Mouse (Mus musculus) forebrain, postnatal 0 days (tissue): ENCODE results near the gene Pdgfa. TPM values are rescaled to one million over a fixed set of nuclear protein-coding genes. Genes with fewer than 3 reads are reported as not detected.
A peak's percentile ranks its signal among the peaks of the same experiment; 100 is the strongest.

ENCODE experiments used
- ATAC-seq: fragments of 200-750 bp; cut with Nextera tagmentation; 2 replicates; pipeline ENCODE4 v1.8.0; 2017; ENCODE audit warnings: mild to moderate bottlenecking, moderate library complexity
- DNase-seq: peaks from one replicate; pipeline ENCODE4 v3.0.0-alpha.2; 2015
- H3K27ac ChIP-seq: fragments of 300-500 bp; sonication (generic); 2 replicates; pipeline ENCODE4 v1.5.1; 2014; ENCODE audit warnings: low read depth, mild to moderate bottlenecking, antibody characterized with exemption, low read length, moderate library complexity, mixed read lengths
- H3K27me3 ChIP-seq: fragments of 300-500 bp; sonication (generic); 2 replicates; pipeline ENCODE4 v1.6.1; 2014; ENCODE audit warnings: mild to moderate bottlenecking, low read length, mixed read lengths; ENCODE audit not compliant: insufficient read depth
- H3K36me3 ChIP-seq: fragments of 300-500 bp; sonication (generic); 2 replicates; pipeline ENCODE4 v1.6.1; 2014; ENCODE audit warnings: mild to moderate bottlenecking, moderate library complexity; ENCODE audit not compliant: insufficient read depth
- H3K4me1 ChIP-seq: fragments of 300-500 bp; sonication (generic); 2 replicates; pipeline ENCODE4 v1.6.1; 2014; ENCODE audit warnings: antibody characterized with exemption; ENCODE audit not compliant: insufficient read depth
- H3K4me2 ChIP-seq: fragments of 300-500 bp; sonication (generic); 2 replicates; pipeline ENCODE4 v1.6.1; 2014; ENCODE audit warnings: low read depth, mild to moderate bottlenecking, moderate library complexity
- H3K4me3 ChIP-seq: fragments of 300-500 bp; sonication (generic); 2 replicates; pipeline ENCODE4 v1.5.1; 2014; ENCODE audit warnings: low read depth, low read length, mixed read lengths
- H3K9ac ChIP-seq: fragments of 300-500 bp; sonication (generic); 2 replicates; pipeline ENCODE4 v1.6.1; 2014; ENCODE audit warnings: mild to moderate bottlenecking
- H3K9me3 ChIP-seq: fragments of 300-500 bp; sonication (generic); 2 replicates; pipeline ENCODE4 v1.6.1; 2016; ENCODE audit warnings: low read length
- CTCF ChIP-seq: sonication (generic); IDR thresholded peaks from 2 replicates; pipeline ENCODE4 v1.5.1; 2016; ENCODE audit warnings: antibody characterized with exemption, control low read depth, low read depth
- WGBS: fragments of 180-500 bp; shearing (Covaris S2); extraction: QIAGEN DNeasy Blood & Tissue Kit; methylation state at CpG from one replicate; pipeline ENCODE4 v1.1.7; 2014; 5-methylcytosine and 5-hydroxymethylcytosine counted together
- polyA plus RNA-seq: library from polyadenylated mRNA; unstranded; fragments of >200 nt; fragmentation: Nextera tagmentation; extraction: Ambion mirVana; gene quantifications from 2 replicates; pipeline ENCODE4 v1.2.1, GENCODE M21; 2015
- total RNA-seq: library from RNA; depleted of rRNA; stranded (reverse); fragments of >200 nt; gene quantifications from 2 replicates; pipeline ENCODE4 v1.2.3, GENCODE M21; 2014; rRNA removed

The Pdgfa gene
- 57.8 and 63.4 TPM in 2 replicates for total RNA-seq
- 43.3 and 47.8 TPM in 2 replicates for polyA plus RNA-seq

DNA sequence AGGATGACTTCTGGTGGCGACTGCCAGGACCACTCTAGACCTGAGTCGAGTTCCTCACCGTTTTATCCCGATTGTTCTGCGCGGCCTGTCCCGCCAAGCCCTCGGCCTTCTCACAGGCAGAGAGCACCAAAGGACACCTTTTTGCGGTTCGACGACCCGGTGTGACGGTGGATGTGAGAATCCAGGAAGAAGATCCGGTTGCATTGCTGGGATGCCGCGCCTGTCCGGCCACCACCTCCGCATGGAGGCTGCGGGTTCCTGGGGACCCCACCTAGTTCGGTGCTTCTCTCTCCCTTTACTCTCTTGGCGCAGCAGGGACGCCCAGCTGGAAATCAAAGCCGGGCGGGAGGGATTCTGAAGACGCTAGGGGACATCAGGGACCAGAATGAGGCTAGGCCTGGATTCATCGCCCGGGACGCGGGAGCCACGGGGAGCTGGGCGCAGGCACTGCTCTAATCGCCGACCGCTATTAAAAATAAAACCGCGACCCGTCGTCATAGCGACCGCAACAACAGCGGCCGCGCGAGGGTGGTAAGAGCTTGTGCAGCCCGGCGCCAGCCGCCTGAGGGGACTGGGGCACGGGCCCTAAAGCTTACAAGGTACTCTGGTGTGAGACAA, at the start of gene Pdgfa:
Gene Pdgfa (minus strand): TSS at position 200 of the 618 bp plus-strand sequence.
- Histone ChIP-seq H3K9ac (peak within 1 kb of the TSS; percentile 81), H3K27ac (peak within 1 kb of the TSS; percentile 90; the same call in 1 of the 2 replicates), H3K4me2 (peak within 1 kb of the TSS; percentile 83), H3K36me3 (no peaks in the 10 kb centered on the region), H3K27me3 (peaks cover 28% of the 10 kb centered on the region), H3K4me1 (peaks cover 21% of the 10 kb centered on the region), H3K9me3 (peaks cover 4% of the 10 kb centered on the region; the same call in 1 of the 2 replicates), H3K4me3 (peak within 1 kb of the TSS; percentile 74)
- no peak for TF ChIP-seq CTCF
- ATAC-seq, result peak; percentile 20; the same call in 1 of the 2 replicates
- 2% methylated on average over 48 of the region's 48 CpGs for WGBS
- DNase-seq, result peak; percentile 77

DNA sequence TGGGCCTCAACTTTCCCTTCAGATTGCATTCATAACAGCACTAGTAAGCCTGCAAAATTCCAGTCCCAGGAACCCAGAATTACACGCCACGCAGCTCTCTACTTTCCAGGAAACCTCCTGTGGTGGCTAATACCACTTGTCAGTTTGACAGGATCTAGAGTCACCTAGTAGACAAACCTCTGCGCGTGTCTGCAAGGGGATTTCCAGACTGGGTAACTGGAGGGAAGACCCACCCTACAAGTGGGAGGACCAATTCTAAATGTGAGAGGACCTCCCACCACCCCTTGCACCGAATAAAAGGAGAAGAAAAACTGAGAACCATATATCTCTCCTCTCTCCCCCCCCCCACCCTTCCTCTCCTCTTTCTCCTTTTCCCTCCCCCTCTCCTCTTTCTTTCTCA, 49.5 kb upstream of the Pdgfa start:
- no peak overlapping the region for H3K4me2 ChIP-seq
- 84% methylated on average over 5 of the region's 5 CpGs for WGBS
- H3K27ac ChIP-seq, result no peak overlapping the region
- H3K9me3 ChIP-seq, result no peaks in the 10 kb centered on the region
- ATAC-seq, result no peak
- TF ChIP-seq CTCF, result no peak
- peaks cover 28% of the 10 kb centered on the region for H3K36me3 ChIP-seq
- H3K4me3 ChIP-seq, result no peak overlapping the region
- DNase-seq, result no peak
- peaks cover 5% of the 10 kb centered on the region; the same call in 1 of the 2 replicates for H3K4me1 ChIP-seq
- no peak overlapping the region for H3K9ac ChIP-seq
- no peaks in the 10 kb centered on the region for H3K27me3 ChIP-seq

DNA sequence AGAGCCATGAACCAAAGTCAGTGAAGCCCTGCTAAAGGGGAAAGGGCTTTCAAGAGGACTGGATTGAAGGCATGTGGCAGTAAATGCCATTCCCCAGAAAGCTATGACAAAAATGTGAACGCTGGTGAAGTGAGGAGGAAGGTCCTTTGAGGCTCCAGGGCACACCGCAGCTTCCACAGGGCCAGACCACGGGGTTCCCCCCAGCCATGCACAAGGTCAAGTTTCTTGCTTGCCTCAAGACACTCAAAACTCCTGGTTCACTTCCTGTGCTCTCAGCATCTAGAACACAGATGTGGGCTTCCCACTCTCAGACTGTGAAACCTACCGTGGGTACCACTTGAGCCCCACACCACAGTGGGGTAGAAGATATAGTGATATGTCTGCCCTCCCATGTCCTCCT, 46.4 kb upstream of the Pdgfa start:
- DNase-seq (no peak), ATAC-seq (no peak)
- Histone ChIP-seq H3K27ac (no peak overlapping the region), H3K9ac (no peak overlapping the region), H3K4me1 (no peaks in the 10 kb centered on the region), H3K4me3 (no peak overlapping the region), H3K9me3 (no peaks in the 10 kb centered on the region), H3K4me2 (no peak overlapping the region), H3K36me3 (peaks cover 28% of the 10 kb centered on the region), H3K27me3 (no peaks in the 10 kb centered on the region)
- no peak for TF ChIP-seq CTCF
- 81% methylated on average over 4 of the region's 4 CpGs for WGBS

DNA sequence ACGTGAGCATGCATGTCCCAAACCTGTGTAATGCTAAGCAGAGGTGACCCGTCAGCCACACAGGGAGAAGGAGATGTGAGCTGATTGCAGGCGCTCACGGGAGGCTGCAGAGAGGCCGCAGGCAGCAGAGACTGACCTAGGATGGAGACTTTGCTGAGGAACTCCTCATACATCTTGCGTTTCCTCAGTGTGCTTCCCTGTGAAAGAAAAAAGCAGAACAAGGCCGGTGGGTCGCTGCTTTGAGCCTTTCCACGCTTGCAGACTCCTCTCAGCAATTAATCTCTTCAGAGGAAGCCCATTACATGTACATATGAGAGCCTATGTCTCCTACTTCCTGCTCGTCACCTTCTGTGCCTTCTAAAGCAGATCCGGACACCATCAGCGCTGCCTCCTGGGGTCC, 45.1 kb upstream of the Pdgfa start:
- Histone ChIP-seq H3K9ac (no peak overlapping the region), H3K4me1 (no peaks in the 10 kb centered on the region), H3K27me3 (no peaks in the 10 kb centered on the region), H3K9me3 (no peaks in the 10 kb centered on the region), H3K4me3 (no peak overlapping the region), H3K4me2 (no peak overlapping the region), H3K27ac (no peak overlapping the region), H3K36me3 (peaks cover 28% of the 10 kb centered on the region)
- 82% methylated on average over 12 of the region's 12 CpGs for WGBS
- no peak for TF ChIP-seq CTCF
- no peak for ATAC-seq
- no peak for DNase-seq

DNA sequence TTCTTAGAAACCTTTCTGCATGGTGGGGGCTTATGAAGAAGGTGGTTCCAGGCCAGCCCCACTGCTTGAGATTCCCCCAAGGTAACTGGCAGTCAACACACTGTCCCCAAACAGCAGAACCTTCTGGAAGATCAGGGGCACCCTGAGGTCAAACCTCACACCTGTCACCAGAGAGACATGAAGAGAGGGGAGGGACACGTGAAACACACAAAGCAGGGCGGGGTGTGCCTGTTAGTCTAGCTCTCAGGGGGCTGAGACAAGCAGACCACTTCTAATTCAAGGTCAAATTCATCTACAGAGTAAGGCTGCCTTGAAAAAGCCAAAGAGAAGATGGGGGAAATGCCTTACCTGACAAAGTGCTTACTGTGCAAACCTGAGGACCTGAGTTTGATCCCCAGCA, 38.0 kb upstream of the Pdgfa start:
- no peak for TF ChIP-seq CTCF
- ATAC-seq (no peak), DNase-seq (no peak)
- Histone ChIP-seq H3K9me3 (no peaks in the 10 kb centered on the region), H3K4me1 (peaks cover 7% of the 10 kb centered on the region; the same call in 1 of the 2 replicates), H3K27me3 (no peaks in the 10 kb centered on the region), H3K4me3 (no peak overlapping the region), H3K9ac (no peak overlapping the region), H3K27ac (no peak overlapping the region), H3K36me3 (peaks cover 11% of the 10 kb centered on the region), H3K4me2 (no peak overlapping the region)
- 72% methylated on average over 2 of the region's 2 CpGs for WGBS

DNA sequence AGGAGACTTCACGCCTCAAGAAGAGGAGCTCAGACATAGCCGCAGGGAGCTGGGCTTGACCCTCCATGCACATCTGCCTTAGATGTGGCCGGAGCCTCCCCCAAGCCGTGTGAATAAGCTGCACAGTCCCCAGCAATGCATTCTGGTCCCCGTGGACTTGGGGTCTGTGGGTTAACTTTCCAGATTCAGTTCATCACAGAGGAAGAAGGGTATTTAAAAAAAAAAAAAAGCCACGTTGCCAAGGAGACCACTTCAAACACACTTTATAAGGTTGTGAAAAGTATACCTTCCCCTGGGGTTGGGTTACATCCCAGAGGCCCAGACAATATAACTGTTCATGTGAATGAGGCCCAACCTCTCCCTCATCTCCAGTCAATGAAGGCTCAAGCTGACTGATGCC, 37.6 kb upstream of the Pdgfa start:
- Histone ChIP-seq H3K4me3 (no peak overlapping the region), H3K27me3 (no peaks in the 10 kb centered on the region), H3K9me3 (no peaks in the 10 kb centered on the region), H3K4me1 (peaks cover 7% of the 10 kb centered on the region; the same call in 1 of the 2 replicates), H3K9ac (no peak overlapping the region), H3K36me3 (peaks cover 11% of the 10 kb centered on the region), H3K27ac (no peak overlapping the region), H3K4me2 (no peak overlapping the region)
- WGBS, result 43% methylated on average over 6 of the region's 6 CpGs
- DNase-seq, result no peak
- no peak for TF ChIP-seq CTCF
- no peak for ATAC-seq

DNA sequence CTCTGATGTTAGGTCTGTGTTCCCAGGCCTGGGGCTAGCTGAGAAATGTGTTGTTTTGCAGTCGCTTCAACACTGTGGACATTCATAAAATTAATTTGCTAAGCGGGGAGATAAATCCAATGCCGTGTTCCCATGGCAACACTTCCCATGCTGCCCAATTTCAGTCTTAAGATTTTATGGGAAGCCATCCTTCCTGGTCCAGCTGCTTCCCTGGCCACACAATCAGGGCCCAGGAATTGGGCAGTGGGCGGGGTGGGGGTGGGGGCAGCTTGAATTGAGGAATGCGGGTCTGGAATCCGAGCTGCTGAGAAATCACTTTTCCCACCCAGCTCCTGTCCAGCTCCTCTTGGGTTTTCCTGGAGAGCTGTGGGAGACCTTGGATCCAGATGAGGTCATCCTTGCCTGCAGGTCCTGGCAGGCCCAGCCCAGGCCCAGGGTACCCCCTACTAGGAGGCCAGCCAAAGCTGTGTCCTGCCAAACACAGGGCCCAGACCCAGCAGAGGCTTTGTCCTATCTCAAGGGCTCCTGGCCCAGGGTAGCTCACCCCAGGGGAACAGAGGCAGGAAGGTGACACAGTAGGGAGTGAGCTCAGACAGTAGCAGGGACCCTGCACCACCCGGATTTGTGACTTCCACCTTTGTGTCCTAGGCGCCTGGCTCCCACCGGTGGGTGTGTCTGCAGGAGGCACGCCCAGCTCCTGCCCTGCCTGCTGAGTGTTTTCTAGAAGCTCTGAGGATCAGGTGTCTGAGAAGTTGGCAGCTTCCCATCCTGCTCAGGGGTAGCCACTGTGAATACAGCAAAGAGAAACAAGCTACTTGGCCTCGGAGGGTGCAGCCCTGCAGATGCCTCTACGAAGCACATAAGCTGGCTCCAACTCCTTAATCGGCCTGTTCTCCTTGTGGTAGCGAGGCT, 36.5 kb upstream of the Pdgfa start:
- 24% methylated on average over 14 of the region's 14 CpGs for WGBS
- Histone ChIP-seq H3K27me3 (no peaks in the 10 kb centered on the region), H3K9ac (no peak overlapping the region), H3K27ac (peak overlapping the region; percentile 66; the same call in 1 of the 2 replicates), H3K4me1 (peaks cover 7% of the 10 kb centered on the region; the same call in 1 of the 2 replicates), H3K4me3 (no peak overlapping the region), H3K9me3 (no peaks in the 10 kb centered on the region), H3K4me2 (no peak overlapping the region), H3K36me3 (peaks cover 7% of the 10 kb centered on the region)
- ATAC-seq (peak; percentile 51), DNase-seq (peak; percentile 51)
- TF ChIP-seq CTCF, result no peak
